Mouse (Mus musculus): ENCODE data around the gene Myo1e. TPM values are rescaled to one million over a fixed set of nuclear protein-coding genes. Genes with fewer than 3 reads are reported as not detected.
A peak's percentile ranks its signal among the peaks of the same experiment; 100 is the strongest.

Gene Myo1e
- total RNA-seq, 2 experiments from 2014 or later = 5.7 to 11.7 TPM

GRCm38 (mm10) chr9:70395617-70396016 is 188.5 kb downstream of the Myo1e start:
- intact Hi-C loops (cut with DNase I) = no loop called here
- peak; percentile 39; the same call in 1 of the 2 replicates for TF ChIP-seq CTCF (IDR thresholded peaks at IDR 0.05)
- Histone ChIP-seq H3K27ac (no peak overlapping the region), H3K4me3 (no peak overlapping the region)
- DNase-seq = no peak

GRCm38 (mm10) chr9:70396083-70396482 is 188.9 kb downstream of the Myo1e start:
- intact Hi-C loops (cut with DNase I) = no loop called here
- H3K4me3 ChIP-seq = no peak overlapping the region
- no peak for DNase-seq
- TF ChIP-seq CTCF (IDR thresholded peaks at IDR 0.05) = no peak
- no peak overlapping the region for H3K27ac ChIP-seq

- TF ChIP-seq CTCF (IDR thresholded peaks at IDR 0.05) = no peak
- Histone ChIP-seq H3K27ac (no peak overlapping the region), H3K4me3 (no peak overlapping the region)
- DNase-seq = no peak
- intact Hi-C loops (cut with DNase I) = no loop called here
Observed at GRCm38 (mm10) chr9:70401937-70402539, 194.9 kb downstream of the Myo1e start.

DNA sequence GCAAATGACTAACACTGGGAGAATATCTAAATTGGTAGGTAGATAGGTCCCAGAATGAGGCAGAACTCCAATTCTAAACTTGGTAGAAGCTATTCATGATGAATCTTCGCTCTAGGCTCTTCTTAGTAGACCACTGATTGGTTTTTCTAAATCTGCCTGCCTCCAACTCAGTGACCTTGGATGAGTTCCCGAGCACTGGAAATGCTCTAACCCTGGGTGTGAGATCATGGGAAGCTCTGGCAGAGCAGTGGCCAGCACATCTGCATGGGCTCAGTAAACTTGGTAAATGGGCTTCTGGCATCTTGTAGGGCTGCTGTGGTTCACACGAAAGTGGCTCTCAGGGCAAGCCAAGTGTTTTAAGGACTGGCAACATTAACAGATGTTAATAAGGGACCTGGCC is 199.4 kb downstream of the Myo1e start:
- Histone ChIP-seq H3K4me3 (no peak overlapping the region), H3K27ac (no peak overlapping the region)
- peak; percentile 44 for DNase-seq
- intact Hi-C loops (cut with DNase I) = no loop called here
- TF ChIP-seq CTCF (IDR thresholded peaks at IDR 0.05) = no peak

- peak; percentile 66 for TF ChIP-seq CTCF (IDR thresholded peaks at IDR 0.05)
- intact Hi-C loops (cut with DNase I) = no loop called here
- DNase-seq = no peak
Observed at GRCm38 (mm10) chr9:70408791-70409190, 201.6 kb downstream of the Myo1e start.

DNA sequence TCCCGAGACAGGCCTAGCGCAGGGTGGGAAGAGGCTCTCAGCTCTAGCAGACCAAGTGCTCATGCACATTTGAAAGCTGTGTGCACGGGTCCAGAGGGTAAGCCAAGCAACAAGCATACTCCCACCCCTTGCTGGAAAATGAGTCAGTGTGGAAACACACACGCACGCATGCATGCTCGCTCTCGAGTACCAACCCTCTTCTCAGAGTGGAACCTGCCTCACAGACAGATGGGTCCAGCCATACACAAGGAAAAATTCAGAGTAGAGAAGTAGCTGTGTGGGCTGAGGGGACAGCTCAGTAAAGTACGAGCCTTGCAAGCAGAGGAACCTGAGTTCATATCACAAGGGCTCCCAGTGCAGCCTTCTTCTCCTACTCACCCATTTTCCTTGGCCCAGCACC is 202.6 kb downstream of the Myo1e start:
- Histone ChIP-seq H3K27ac (no peak overlapping the region), H3K4me3 (no peak overlapping the region)
- no peak for TF ChIP-seq CTCF (IDR thresholded peaks at IDR 0.05)
- intact Hi-C loops (cut with DNase I) = loop anchor here (5.0 kb wide), 1 partner anchor 158 kb away; no protein-coding TSS in a partner anchor
- no peak for DNase-seq

More at GRCm38 (mm10) chr9:70408791-70409190, 201.6 kb downstream of the Myo1e start:
- Histone ChIP-seq H3K4me3 (no peak overlapping the region), H3K27ac (no peak overlapping the region)

- H3K27ac ChIP-seq = no peak overlapping the region
- intact Hi-C loops (cut with DNase I) = loop anchor here (5.0 kb wide), 1 partner anchor 157 kb away; no protein-coding TSS in a partner anchor
- no peak overlapping the region for H3K4me3 ChIP-seq
- no peak for TF ChIP-seq CTCF (IDR thresholded peaks at IDR 0.05)
- no peak for DNase-seq
Observed at GRCm38 (mm10) chr9:70410668-70411067, 203.5 kb downstream of the Myo1e start.

DNA sequence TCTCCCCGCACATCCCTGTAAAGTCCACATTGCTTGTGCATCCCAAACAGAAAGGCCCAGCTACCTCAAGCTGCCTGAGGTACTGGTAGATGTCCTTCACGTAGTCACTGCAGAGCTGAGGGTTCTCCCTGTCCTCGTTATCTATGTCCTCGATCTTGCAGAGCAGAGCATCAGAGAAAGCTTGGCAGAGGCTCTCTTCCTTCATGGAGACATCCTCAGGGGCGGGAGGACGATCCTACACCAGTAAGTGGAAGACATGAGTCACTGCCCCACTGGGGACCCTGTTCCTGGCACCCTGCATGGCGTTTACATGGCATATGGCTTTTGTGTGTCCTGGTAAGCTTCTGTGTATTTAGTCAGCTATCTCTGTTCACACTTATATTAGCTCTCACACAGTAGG is 205.9 kb downstream of the Myo1e start:
- DNase-seq = no peak
- no peak for TF ChIP-seq CTCF (IDR thresholded peaks at IDR 0.05)
- intact Hi-C loops (cut with DNase I) = loop anchor here (5.0 kb wide), 1 partner anchor 154 kb away; no protein-coding TSS in a partner anchor
- H3K4me3 ChIP-seq = no peak overlapping the region
- no peak overlapping the region for H3K27ac ChIP-seq

GRCm38 (mm10) chr9:70416412-70416811 is 209.3 kb downstream of the Myo1e start:
- intact Hi-C loops (cut with DNase I) = no loop called here
- DNase-seq = no peak
- Histone ChIP-seq H3K4me3 (no peak overlapping the region), H3K27ac (no peak overlapping the region)
- peak; percentile 55 for TF ChIP-seq CTCF (IDR thresholded peaks at IDR 0.05)

DNA sequence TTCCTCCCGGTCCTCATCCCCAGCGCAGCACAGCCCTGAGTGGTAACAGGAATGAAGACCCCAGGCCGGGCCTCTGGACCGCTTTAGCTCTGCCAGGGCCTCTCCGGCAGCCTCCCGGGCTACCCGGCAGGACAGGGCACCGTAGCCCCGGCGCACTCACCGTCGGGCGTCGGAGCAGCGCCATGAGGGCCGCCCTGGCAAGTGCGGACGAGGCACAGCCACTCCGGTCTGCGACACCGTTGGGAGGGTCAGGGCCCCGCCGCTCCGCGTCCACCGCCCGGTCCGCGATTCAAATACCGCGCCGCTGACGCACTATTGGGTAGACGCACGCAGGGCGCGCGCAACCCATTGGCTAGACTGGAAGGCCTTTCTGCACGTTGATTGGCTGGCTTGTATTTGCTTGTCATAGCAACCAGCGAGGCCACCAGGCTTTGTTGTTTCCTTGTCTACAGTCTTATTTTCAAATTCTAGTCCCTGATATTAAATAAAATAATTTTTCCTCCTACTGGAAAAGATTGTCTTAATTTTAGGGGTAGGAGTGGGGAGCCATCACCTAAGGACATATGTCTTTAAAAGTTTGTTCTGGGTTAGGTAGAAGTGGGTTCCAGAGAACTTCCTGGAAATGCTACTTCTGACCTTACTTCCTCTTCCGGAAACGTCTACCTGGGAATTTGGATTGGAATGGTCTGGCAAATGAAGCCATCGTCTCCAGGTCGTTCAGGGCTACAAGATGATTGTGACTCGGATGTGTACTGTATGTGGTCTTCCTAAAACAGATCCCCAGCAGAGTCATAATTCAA is 214.3 kb downstream of the Myo1e start, which contains the start of gene Ccnb2:
Ccnb2 (minus strand) TSS at position 291 of the 800 bp plus-strand sequence.
- TF ChIP-seq CTCF (IDR thresholded peaks at IDR 0.05) = no peak
- H3K4me3 ChIP-seq = peak within 1 kb of the TSS; percentile 67
- peak; percentile 90 for DNase-seq
- intact Hi-C loops (cut with DNase I) = no loop called here
- H3K27ac ChIP-seq = no peak within 1 kb of the TSS

DNA sequence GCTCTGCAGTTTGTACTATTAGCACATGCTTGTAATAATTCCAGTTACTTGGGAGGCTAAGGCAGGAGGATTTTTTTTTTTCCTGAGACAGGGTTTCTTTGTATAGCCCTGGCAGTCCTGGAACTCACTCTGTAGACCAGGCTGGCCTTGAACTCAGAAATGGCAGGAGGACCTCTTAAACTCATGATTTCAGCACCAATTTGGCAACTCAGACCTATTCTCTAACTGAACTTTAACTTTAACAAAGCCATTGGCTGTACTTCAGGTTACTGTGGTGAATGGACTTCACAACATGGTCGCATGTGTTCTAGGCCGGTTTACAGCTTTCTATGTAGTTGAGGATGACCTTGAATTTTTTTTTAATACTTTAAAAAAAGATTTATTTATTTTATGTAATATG is 215.5 kb downstream of the Myo1e start:
- H3K27ac ChIP-seq = no peak overlapping the region
- intact Hi-C loops (cut with DNase I) = no loop called here
- H3K4me3 ChIP-seq = no peak overlapping the region
- no peak for DNase-seq
- TF ChIP-seq CTCF (IDR thresholded peaks at IDR 0.05) = no peak

- DNase-seq = no peak
- TF ChIP-seq CTCF (IDR thresholded peaks at IDR 0.05) = no peak
- intact Hi-C loops (cut with DNase I) = no loop called here
- H3K27ac ChIP-seq = no peak overlapping the region
- no peak overlapping the region for H3K4me3 ChIP-seq
Observed at GRCm38 (mm10) chr9:70439959-70440358, 232.8 kb downstream of the Myo1e start.

DNA sequence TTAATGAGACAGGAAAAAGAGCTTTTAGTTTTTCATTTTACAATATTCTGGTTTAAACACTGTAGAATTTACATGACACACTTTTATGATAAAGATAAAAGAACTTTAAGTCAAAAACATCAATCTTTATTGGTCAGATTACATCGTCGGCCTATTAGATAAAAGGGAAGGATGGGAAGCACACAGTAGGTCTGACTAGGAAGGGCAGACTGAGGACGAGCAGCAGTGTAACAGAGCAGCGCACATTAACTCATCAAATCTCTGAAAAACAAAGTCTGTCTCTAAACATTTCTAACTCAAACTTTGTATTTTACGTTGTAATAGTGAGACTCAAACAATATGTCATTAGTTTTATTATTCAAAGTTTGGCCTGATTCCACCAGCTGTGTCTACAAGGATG is 241.9 kb downstream of the Myo1e start:
- no peak for TF ChIP-seq CTCF (IDR thresholded peaks at IDR 0.05)
- Histone ChIP-seq H3K27ac (no peak overlapping the region), H3K4me3 (no peak overlapping the region)
- DNase-seq = no peak
- intact Hi-C loops (cut with DNase I) = no loop called here

Small RNA genes within 50 kb of the gene (microRNA-seq; reads per million reads assigned to microRNA genes)
- not detected for gene Mir5626

Other genes starting within 250 kb of the Myo1e start
- 10 to 100 TPM; 80.0 to 99.7 TPM for gene Bnip2, start 217.9 kb upstream of the Myo1e start, total RNA-seq (2021)
- 10 to 100 TPM; 59.0 to 62.1 TPM for gene Gtf2a2, start 194.8 kb upstream of the Myo1e start, total RNA-seq (2021)
- gene Gcnt3, start 169.3 kb upstream of the Myo1e start, total RNA-seq (2021) = not detected
- 1 to 10 TPM in 1 of 2 experiments, under 1 TPM in 1; 0.92 to 1.7 TPM for gene Fam81a, start 64.8 kb upstream of the Myo1e start, total RNA-seq (2021)
- gene Ccnb2, start 214.2 kb downstream of the Myo1e start, total RNA-seq (2021) = under 1 TPM in 1 of 2 experiments, not detected in 1; 0.26 TPM